Mouse (Mus musculus) heart, adult 8-10 months (tissue): ENCODE data around the gene Ptprn2. TPM values are rescaled to one million over a fixed set of nuclear protein-coding genes. Genes with fewer than 3 reads are reported as not detected.
A peak's percentile ranks its signal among the peaks of the same experiment; 100 is the strongest.

ENCODE experiments used
- DNase-seq: peaks from one replicate; pipeline ENCODE4 v3.0.0; 2022; ENCODE audit warnings: low spot score
- total RNA-seq, 4 experiments: library from RNA; stranded (reverse); gene quantifications; 2 replicates each; pipeline ENCODE4 v1.2.4; 2022

Gene Ptprn2
- total RNA-seq, 4 experiments from 2014 or later: 0.06 to 0.17 (median 0.14) TPM; not detected in 1

DNA sequence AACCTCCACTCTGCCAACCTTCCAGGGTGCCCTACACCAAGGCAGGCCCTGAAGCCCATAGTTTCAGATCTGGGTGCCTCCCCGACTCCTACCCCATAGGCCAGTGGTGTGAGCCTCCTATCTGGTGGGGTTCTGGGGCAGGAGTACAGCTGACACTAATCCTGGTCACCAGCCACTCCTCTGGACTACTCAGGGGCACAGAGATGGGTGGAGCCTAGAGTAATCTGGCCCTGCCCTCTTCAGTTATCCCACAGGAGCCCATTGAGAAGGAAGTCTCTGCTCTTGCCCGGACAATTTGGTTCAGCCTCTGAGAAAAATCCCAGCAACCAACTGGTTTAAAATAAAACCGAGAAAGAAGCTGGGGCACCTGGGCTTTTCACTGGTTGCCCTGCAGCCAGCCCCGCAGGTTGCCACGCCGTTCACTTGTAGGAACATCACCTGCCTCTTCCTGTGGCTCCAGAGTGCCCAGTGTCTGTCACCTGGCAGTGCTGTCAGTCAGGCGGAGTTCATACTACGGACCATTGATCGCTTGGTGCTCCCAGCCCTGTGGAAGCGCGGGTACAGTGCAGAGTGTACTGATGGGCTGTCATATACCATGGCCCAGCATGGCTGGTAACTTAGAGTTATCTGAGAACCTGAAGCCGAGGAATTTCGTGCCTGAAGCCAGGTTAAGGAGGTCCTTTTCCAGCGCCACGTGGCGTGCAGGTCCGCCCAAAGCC, 673.6 kb downstream of the Ptprn2 start:
- DNase-seq: no peak

DNA sequence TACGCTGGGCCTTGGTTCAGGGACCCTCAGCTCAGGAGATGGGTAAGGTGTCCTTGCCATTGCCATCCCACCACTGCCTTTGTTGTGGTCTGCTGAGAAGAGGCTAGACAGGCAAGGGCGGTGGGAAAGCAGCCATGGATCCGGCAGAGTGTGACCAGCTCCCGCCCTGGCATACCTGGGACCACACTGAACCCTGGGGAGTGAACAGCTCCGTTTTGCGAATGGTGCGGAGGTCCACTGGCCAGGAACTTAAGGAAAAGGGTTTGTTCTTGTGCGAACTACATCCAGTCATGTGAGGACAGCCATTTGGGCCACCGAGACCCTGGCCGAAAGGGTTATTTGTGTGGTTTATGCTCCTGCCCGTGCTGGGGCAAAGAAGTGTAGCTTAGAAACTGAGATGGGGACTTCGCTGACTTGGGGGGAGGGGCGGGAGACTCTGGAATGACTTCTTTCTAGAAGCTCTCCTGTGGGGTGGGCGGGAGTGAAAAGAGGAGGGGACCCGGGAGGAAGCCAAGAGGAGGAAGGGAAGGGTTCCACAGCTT, 674.2 kb downstream of the Ptprn2 start:
- no peak for DNase-seq

DNA sequence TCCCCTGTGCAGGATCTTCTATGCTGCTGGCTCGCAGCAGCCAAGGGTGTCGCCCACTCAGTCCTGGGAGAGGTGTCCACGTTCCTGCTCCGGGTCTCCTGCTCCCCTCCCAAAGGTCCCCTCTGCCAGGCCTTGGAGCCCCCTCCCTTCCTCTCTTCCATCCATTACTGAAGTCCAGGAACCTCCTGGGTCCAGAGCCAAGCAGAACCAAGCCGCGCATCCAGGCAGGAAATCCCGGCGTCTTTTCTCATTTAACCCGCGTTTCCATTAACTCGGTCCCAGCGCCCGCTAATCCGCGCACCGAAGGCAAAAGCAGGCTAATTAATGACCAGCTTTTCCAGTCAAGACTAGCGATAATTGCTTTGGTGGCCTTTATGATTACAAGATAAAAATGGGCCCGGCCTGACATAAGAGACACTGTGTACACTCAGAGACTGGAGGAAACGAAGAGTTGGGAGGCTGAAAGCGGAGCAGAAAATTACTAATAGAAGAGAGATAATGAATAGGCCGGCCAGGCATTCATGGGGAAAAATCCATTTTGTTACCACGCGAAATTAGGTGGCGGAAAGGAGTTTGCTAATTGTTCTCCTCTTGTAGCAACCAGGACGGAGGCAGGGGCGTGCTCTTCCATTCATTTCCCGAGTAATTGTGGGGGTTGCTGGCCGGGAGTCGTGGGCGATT, 674.8 kb downstream of the Ptprn2 start:
- no peak for DNase-seq

DNA sequence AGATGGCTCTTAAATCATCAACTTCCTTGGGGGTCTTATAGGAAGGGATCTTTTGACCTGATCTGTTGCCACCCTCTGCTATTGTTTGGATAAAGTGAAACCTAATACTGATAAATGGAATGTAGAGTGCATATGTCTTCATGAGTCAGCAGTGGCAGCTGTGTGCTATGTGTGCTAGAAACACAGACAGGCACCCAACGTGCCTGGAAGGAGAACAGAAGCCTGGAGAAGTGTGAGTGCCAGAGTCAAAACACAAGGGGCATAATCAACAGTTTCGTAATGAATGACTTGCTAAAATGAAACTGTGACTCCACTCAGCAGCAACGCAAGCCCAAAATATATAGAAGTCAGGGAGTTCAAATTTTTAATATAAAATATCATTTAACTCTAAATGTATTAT, 676.7 kb downstream of the Ptprn2 start:
- DNase-seq: no peak

DNA sequence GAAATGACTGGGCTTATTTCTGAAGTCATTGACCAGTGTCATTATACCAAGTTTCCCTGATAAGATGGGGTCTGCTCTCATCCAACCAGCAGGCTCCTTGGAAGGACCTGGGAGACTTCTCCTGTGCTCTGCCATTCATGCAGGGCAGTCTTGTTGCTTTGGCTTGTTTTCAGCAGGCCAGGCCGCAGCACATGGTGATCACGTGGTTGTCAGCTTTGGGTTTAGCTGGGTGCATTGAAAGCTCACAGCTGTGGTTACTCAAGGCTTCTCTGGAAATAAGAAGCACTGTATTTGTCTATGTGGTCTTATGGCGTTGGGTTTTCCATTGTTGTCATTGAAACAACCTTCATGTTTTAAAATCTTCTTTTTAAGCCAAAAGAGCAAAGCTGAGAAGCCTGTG, 678.3 kb downstream of the Ptprn2 start:
- DNase-seq: no peak

DNA sequence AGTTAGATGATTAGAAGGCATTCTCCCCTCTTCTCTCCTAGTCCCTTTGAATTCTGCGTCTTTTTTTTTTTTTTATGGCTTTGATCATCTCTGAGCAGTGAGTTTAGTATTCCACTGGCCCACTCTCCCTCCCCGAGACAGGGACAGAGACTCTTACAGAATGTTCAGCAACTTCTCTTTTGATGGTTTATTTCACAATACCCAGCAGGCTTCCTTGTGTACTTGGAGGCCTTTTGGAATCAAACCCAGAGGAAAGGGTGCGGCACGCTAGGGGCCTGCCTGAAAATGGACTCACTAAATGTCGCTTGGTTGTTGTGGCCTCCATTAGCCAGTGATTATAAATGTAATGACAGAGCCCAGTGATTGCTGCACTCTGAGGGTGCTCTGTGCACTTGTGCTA, 680.7 kb downstream of the Ptprn2 start:
- no peak for DNase-seq

DNA sequence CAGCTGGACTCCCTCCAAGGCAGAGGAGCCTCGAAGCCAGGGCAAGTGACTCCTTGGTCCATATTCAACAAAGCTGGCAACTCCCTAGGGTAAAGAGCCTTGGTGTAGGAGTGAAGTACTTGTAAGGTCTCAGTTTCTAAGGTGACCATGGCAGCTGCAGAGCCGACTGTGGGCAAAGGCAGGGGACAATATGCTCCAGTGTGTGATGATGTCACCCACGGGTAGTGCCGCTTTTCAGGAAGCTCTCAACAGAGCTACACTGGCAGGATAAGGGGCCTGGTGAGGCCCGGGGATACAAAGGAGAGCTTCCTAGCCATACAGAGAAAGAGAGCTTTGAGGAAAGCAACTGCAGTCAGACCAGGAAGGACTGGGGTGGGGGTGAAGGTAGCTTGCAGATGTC, 684.1 kb downstream of the Ptprn2 start:
- DNase-seq: no peak

DNA sequence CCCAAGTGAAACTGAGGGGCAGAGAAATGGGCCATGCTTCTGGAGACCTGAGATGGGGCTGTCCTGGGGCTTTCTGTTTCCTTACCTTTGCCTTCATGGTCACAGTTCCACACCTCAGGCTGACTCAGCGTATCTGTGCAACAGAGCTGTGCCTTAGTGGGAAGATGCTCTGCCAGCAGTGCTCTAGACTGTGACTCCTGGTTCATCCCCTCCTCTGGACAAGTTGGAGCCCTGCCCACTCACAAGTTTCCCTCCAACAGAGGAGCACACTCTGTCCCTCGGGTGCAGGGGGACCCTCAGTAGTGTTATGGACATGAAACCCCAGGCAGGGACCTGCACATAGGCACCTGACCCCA, 687.0 kb downstream of the Ptprn2 start:
- DNase-seq: no peak

DNA sequence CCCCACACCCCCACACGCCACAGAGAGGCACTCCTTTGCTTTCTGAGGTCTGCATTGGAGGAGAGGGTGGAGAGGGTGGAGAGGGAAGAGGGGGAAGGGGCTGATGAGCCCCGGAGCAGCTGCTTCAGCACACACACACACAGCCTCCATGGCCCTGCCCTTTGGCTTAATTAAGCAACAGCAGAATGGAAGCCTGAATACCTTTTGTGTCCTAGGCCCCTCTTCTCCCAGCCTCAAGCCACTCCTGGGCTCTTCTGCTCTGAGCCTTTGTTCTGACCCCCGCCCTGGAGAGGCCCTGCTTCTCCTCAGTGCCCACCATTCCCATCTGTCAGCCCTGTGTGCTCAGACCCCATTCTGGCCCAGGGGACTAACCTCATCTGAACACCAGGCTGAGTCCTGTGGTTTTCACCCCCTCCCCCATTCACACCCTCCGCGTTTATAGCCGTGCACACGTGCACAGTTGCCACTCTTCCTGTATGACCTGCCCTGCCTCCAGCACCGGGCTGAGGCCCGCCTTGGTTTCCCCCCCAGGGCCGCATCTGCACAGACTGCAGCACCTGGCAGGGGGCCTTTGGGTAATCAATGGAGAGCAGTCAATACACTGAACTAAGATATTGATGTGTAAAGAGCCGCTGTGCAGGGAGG, 687.5 kb downstream of the Ptprn2 start:
- no peak for DNase-seq

DNA sequence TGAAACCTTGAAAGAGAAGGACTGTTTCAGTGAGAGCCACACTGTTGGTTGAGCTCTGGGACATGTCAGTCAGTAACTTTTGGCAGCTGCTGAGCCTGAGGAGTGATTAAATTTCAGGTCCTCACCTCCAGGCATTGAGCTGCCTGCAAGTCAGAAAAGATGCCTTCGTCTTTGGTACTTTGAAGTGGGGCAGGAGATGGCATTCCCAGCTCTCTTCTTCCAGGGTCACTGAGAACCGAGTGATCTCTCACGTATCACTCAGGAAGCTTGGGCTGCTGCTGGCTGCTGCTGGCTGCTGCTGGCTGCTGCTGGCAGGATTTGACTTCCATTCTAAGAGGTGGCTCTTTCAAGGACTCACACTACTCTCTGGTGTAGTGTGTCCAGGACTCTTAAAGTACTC, 688.7 kb downstream of the Ptprn2 start:
- DNase-seq: no peak

DNA sequence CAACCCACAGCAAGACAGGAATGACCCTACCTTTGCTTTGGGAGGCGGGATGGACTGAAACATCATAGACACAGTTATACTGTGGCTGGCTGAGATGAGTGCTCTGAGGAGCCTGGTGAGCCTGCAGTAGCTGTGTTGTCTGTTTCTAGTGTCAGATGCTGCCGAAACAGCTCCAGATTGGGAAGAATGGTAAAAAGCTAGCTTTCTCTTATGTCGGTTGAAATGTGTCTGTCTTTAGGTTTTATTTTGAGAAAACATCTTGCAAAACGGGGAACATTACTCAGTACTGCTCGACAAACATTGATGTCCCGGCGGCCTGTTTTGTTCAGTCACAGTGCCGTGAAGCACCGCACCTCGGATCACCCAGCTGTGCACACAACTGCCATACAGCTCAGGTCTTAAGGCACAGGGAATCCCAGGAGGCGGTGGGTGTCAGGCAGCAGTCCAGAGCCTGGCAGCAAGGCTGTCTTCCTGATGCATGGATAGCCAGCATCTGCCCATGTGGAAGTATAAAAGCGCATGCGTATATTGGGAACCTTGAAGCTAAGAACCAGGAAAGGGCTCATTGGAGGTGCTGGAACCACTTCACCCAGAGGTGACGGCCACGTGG, 689.7 kb downstream of the Ptprn2 start:
- DNase-seq: no peak

DNA sequence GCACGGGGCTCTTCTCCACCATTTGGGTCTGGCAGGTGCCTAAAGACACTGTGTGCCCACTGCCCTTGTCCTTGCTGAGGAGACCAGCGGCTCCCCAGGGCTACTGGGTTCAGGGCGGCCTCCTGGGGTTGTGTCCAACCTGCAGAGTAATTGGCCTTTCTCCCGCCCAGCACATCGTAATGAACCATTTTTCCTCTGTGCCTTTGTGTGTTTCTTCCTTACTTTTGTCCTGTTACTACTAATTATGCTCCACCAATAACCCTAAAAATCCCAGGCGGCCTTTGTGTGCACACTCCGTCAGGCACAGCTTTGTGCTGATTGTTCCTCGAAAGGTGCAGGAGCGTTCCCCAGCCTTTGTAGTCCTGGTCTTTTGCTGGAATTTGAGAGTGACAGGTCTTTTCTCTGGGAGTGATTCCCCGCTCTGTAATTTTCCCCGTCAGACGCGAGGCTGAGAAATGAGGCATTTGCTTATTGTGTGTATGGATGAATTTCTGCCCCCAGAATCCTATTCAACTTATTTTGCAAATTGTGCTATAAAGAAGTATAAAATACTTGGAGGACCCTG, 690.8 kb downstream of the Ptprn2 start:
- no peak for DNase-seq

DNA sequence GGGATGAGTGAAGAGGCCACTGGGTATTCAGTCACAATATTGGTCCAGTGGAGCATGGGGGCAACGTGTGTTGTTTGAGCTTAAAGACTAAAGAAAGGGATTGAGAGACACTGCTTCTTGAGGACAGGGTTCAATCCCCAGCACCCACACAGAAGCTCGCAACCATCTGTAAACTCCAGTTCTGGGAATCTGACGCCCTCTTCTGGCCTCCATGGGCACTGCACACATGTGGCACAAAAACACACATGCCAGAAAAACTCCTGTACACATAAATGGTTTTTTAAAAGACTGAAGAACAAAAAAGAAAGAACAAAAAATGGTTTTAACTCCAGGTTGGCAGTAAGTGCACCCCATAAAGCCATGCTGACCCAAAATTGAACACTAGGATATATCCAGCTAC, 701.6 kb downstream of the Ptprn2 start:
- DNase-seq: no peak

DNA sequence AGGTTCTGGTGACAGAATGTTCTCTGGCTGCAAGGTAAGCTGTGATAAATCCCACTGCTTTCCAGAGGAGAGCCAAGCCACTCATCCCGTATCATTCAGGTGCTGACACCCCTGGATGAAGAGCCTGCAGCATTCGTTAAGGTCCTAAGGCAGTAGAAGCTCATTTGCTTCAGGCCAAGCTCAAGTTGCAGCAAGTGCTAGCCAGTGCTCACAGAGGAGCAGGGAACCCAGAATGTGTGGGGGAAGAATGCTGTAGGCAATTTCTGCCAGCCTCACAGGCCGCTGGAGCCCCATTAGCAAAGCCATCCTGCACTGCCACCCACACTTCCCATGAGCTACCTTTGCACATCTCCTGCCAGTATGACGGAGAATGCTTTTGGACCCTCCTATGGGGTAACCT, 706.5 kb downstream of the Ptprn2 start:
- DNase-seq: no peak

DNA sequence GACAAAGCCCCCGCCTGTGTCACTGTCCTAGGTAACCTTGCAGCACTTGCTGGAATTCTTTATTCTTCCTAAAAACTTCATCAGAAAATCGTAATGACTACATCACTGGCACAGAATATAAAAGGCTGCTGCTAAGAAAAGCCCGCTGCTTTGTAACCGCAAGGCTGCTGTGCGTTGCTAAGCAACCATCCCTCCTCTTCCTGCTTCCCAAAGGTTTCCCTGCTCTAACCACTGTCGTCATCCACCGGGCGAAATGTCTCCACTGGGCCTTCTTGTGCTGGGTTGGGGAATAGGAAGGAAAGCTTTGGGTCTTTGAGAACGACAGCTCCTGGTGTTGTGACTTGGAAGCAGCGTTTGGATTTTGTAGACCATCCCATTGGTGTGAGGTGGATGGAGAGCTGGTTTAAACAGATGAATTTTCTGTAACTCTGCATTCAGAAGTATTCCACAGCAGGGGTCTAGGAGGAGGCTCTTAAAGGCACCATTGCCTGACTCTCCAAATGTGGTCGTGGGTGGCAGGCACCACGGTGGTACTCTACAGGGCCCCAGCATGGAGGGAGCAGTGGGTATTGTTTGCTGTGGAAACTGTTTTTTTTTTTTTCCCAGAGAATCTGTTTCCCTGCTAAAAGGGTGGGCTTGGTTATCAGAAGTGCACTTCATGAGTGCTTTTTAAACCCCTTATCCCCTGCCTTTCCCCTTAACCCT, 711.4 kb downstream of the Ptprn2 start:
- no peak for DNase-seq

DNA sequence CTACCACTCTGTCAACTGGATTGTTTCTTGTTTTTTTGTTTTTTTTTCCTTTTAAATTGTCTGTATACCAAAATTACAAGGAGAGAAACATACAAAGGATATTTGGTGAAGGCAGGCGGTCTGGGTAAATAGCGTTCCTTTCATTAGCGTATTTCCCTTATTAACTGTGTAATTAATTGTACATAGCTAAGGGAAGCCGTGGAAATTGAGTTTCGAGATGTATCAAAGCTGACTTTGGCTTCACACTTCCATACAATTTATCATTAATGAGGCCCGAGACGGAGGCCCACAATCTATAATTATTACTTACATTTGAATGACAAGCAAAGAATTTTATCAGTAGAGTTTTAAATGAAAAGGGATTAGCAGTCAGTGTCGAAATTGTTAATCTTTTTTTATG, 712.6 kb downstream of the Ptprn2 start:
- no peak for DNase-seq

DNA sequence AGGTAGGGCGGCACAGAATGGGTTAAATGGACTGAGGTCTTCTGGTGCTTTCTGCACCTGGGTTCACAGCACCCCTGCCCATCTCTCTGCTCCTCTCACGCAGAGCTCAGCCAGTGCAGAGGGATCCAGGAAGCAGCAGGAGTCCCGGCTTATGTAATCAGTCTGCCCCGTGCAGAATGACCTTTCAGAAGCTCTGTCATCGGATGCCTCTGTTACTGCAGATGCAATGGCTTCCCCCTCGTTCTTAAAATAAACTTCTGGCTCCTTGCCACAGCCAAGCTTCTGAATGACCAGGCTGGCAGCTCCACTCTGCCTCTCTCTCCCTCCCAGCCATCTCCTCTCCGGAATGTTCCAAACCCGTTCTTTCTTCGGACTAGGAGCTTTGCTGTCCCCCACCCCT, 714.6 kb downstream of the Ptprn2 start:
- peak; percentile 77 for DNase-seq

DNA sequence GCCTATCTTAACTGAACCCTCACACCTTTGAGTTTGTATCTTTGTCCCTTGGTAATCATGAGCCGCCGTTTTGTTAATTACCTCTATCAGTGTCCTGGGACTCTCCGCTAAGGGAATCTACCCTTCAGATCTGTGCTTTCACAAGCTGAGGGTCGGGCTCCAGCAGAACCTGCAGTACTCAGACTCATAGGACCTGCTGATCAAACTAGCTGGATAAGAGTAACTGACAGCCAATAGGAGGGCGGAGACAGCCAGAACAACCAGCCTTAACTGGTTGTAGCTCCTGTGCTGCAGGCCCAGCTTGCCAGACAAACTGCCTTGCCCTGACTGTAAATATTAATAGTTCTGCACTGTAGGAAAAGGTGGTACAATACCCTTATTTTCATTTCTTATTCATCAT, 715.1 kb downstream of the Ptprn2 start:
- DNase-seq: peak; percentile 14

DNA sequence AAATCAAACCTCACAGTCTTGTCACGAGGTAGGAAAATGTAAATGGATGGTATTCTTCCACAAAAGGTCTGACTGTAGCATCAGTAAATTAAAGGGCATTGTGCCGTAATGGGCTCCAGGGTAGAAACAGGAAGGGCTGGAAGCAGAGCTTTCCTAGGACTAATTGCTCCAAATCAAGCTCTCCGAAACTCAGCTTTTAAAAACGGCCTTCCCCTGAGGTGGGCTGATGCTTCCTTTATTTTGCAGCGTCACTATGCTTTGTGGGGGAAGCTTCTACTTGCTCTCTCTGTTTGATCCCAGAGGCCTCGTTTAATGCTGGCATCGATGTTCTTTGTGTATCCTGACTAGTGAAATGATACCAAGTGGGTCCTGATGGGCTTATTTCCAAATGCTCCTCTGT, 718.0 kb downstream of the Ptprn2 start:
- no peak for DNase-seq

DNA sequence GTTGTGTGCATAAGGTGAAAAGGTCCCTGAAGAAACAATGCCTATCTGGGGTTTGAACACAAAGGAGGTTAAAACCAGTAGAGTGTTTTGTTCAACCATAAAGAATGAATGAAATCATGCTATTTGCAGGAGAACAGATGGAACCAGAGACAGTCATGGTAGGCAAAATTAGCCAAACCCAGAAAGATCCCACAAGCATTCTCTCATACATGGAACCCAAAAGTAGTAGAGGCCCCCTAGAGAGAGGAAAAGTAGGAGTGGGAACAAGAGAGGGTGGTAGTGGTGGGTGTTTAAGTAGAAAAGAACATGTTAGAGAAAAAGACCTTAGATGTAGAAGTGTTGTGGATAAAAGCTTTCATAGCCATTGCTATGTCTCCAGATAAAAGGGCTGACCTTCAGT, 719.4 kb downstream of the Ptprn2 start:
- no peak for DNase-seq

DNA sequence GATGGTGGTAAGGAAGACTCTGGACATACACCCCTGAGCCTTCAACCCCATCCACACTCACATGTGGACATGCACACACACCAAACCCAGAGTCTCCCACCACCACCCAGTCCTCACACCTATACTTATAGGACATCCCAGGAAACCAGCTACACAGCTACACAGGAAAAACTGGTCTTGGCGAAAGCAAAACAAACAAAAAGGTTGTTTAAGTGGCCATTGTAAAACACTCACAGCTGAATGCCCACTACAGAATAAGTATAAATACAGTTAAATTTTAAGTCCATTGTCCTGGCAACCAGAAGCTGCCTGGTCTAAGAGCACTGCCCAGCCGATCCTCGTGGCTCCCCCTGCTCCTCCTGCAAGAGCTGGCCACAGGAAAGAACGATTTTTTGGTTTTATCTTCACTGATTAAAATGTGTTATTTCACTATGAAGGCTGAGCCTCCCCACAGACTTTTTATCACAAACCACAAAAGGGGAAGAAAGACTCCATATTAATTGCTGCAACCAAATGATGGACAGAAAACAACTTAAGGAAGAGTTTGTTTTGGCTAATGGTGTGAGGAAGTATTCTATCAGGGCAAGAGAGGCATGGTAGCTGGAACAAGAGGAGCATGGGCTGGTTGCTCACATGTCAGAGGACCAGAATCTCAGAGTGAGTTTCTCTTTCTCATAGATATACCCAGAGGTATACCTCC, 722.1 kb downstream of the Ptprn2 start:
- DNase-seq: no peak
